Comparison of ENCODE assay signal across 8 mouse cellular contexts in genomic region chr13:95067854-95068253, GRCm38 (mm10).
DNase-seq lines count a peak whose midpoint lies in the region; ATAC-seq lines count a peak whose summit lies in the region.
"Had no signal": no experiment of that assay in that cellular context is flagged by ENCODE, and none has a peak within 500 bp of the region (broad histone marks: within the 10 kb centered on the region; RNA-seq: fewer than 3 reads in every experiment).

No protein-coding gene starts in this region.

- WGBS in kidney, embryonic 14.5 days, result 62% methylated on average over 6 of the region's 6 CpGs

- H3K36me3 ChIP-seq in kidney, embryonic 14.5 days (ENCODE audit: control insufficient read depth, insufficient read depth, low read length), result no peaks in the 10 kb centered on the region
- H3K36me3 ChIP-seq: lung, embryonic 15.5 days had no signal

- no peak for ATAC-seq in kidney, embryonic 14.5 days (ENCODE audit: low FRiP score, low TSS enrichment)

- H3K9me3 ChIP-seq in kidney, embryonic 14.5 days (ENCODE audit: control insufficient read depth, low read length), result no peaks in the 10 kb centered on the region
- H3K9me3 ChIP-seq: lung, embryonic 15.5 days had no signal

- H3K27ac ChIP-seq in kidney, embryonic 14.5 days (ENCODE audit: low read depth, low read length), result no peak overlapping the region
- H3K27ac ChIP-seq: lung, embryonic 15.5 days had no signal

- H3K4me2 ChIP-seq in kidney, embryonic 14.5 days (replicated peaks; ENCODE audit: low read depth, low read length), result no peak overlapping the region
- H3K4me2 ChIP-seq: lung, embryonic 15.5 days had no signal

- H3K4me3 ChIP-seq in kidney, embryonic 14.5 days (ENCODE audit: low read length), result no peak overlapping the region
- H3K4me3 ChIP-seq: lung, embryonic 15.5 days had no signal

- no peaks in the 10 kb centered on the region for H3K27me3 ChIP-seq in kidney, embryonic 14.5 days (ENCODE audit: control insufficient read depth, insufficient read depth, low read length)
- H3K27me3 ChIP-seq: lung, embryonic 15.5 days had no signal

- H3K9ac ChIP-seq in kidney, embryonic 14.5 days (ENCODE audit: low read depth, low read length), result no peak overlapping the region
- H3K9ac ChIP-seq: lung, embryonic 15.5 days had no signal

- no peaks in the 10 kb centered on the region for H3K4me1 ChIP-seq in kidney, embryonic 14.5 days (ENCODE audit: control insufficient read depth, insufficient read depth, low read length)
- H3K4me1 ChIP-seq: lung, embryonic 15.5 days had no signal

- peak; percentile 13 to 22 for DNase-seq in kidney, adult 8-10 months
- DNase-seq in ES-CJ7 (ENCODE audit: low read depth, low spot score), result peak; percentile 49
- peak; percentile 33 for DNase-seq in adipocyte (ENCODE audit: low spot score)
- peak; percentile 50 to 61 for DNase-seq in kidney, postnatal 4 days
- no peak for DNase-seq in thymus, postnatal 36 days
- no peak for DNase-seq in thymus, adult 18-20 months

Comparison
In these comparisons a context has a peak if more than half of its experiments do, and no peak if none do; other contexts are left out.
1. DNase-seq: peak in kidney, adult 8-10 months (2 of 2), ES-CJ7 (single experiment), adipocyte (single experiment) and kidney, postnatal 4 days (2 of 2); none in thymus, postnatal 36 days (0 of 2) and thymus, adult 18-20 months (0 of 2).